Mouse (Mus musculus) induced T-regulatory cell, adult 2 months (primary cell): ENCODE data around the gene Arhgap6.
A peak's percentile ranks its signal among the peaks of the same experiment; 100 is the strongest.

Experiments
- DNase-seq: peaks from one replicate; pipeline ENCODE4 v3.0.0-alpha.2; 2012; ENCODE audit warnings: low read depth

Arhgap6 gene

GRCm38 (mm10) chrX:168794974-168795858 lies at the start of gene Arhgap6:
Gene Arhgap6, plus strand, starts transcription at chrX:168795099.
- no peak for DNase-seq

- no peak for DNase-seq
Observed at GRCm38 (mm10) chrX:168747011-168747410, 47.9 kb upstream of the Arhgap6 start.

GRCm38 (mm10) chrX:168795859-168796848 lies 1.3 kb downstream of the Arhgap6 start:
- no peak for DNase-seq

- DNase-seq = no peak
Observed at GRCm38 (mm10) chrX:168804677-168805076, 9.8 kb downstream of the Arhgap6 start.

GRCm38 (mm10) chrX:168810513-168811265 lies 15.8 kb downstream of the Arhgap6 start:
- DNase-seq = no peak

- DNase-seq = no peak
Observed at GRCm38 (mm10) chrX:168818858-168819257, 24.0 kb downstream of the Arhgap6 start.

- DNase-seq = no peak
Observed at GRCm38 (mm10) chrX:168824166-168824565, 29.3 kb downstream of the Arhgap6 start.

GRCm38 (mm10) chrX:168832343-168832742 lies 37.4 kb downstream of the Arhgap6 start:
- no peak for DNase-seq

- no peak for DNase-seq
Observed at GRCm38 (mm10) chrX:168848062-168848461, 53.2 kb downstream of the Arhgap6 start.

GRCm38 (mm10) chrX:168874688-168875087 lies 79.8 kb downstream of the Arhgap6 start:
- DNase-seq = no peak

GRCm38 (mm10) chrX:168903557-168903956 lies 108.7 kb downstream of the Arhgap6 start:
- DNase-seq = no peak

GRCm38 (mm10) chrX:168904086-168904485 lies 109.2 kb downstream of the Arhgap6 start:
- DNase-seq = no peak

- DNase-seq = no peak
Observed at GRCm38 (mm10) chrX:168907586-168907985, 112.7 kb downstream of the Arhgap6 start.

GRCm38 (mm10) chrX:168913519-168913918 lies 118.6 kb downstream of the Arhgap6 start:
- DNase-seq = no peak

- no peak for DNase-seq
Observed at GRCm38 (mm10) chrX:168920942-168921341, 126.0 kb downstream of the Arhgap6 start.

- no peak for DNase-seq
Observed at GRCm38 (mm10) chrX:168932420-168932819, 137.5 kb downstream of the Arhgap6 start.

- peak; percentile 35 for DNase-seq
Observed at GRCm38 (mm10) chrX:168935447-168935846, 140.5 kb downstream of the Arhgap6 start.

- DNase-seq = peak; percentile 12
Observed at GRCm38 (mm10) chrX:168937941-168938340, 143.0 kb downstream of the Arhgap6 start.

GRCm38 (mm10) chrX:168941684-168942083 lies 146.8 kb downstream of the Arhgap6 start:
- no peak for DNase-seq

- DNase-seq = no peak
Observed at GRCm38 (mm10) chrX:168943217-168943616, 148.3 kb downstream of the Arhgap6 start.

- no peak for DNase-seq
Observed at GRCm38 (mm10) chrX:168975444-168975843, 180.5 kb downstream of the Arhgap6 start.

GRCm38 (mm10) chrX:168977776-168978175 lies 182.9 kb downstream of the Arhgap6 start:
- DNase-seq = no peak
